Comparison of ENCODE assay signal across 16 mouse cellular contexts in the genomic region with DNA sequence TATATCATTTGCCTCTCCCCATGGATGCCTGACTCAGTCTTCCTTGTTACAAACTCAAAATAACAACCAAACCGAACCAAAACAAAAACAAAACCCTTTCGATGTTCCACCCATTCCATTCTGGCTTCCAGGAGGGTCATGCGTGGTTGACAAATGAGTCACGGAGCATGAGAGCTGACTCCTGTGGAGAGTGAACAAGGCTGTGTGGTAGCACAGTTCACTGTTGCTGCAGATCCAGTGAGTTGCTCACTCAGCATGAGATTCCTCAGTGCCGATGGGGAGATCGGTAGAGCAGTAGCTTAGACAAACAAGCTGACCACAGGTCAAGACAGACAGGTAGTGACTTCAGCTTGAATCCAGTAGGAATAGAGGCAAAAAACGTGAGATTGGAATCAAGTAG. TPM values are rescaled to one million over a fixed set of nuclear protein-coding genes. Genes with fewer than 3 reads are reported as not detected.
DNase-seq lines count a peak whose midpoint lies in the region; ATAC-seq and TF ChIP-seq lines count a peak whose summit lies in the region.
"Had no signal": no experiment of that assay in that cellular context is flagged by ENCODE, and none has a peak within 500 bp of the region (broad histone marks: within the 10 kb centered on the region; RNA-seq: fewer than 3 reads in every experiment).

No protein-coding gene starts in this region.

- 44% methylated on average over 7 of the region's 7 CpGs for WGBS in kidney, postnatal 0 days
- 33% methylated on average over 7 of the region's 7 CpGs for WGBS in embryonic facial prominence, embryonic 14.5 days

- H3K9me3 ChIP-seq in kidney, postnatal 0 days (replicated peaks; ENCODE audit: low read length): no peaks in the 10 kb centered on the region
- no peaks in the 10 kb centered on the region for H3K9me3 ChIP-seq in embryonic facial prominence, embryonic 14.5 days (ENCODE audit: control insufficient read depth, low read length)
- H3K9me3 ChIP-seq: heart, embryonic 12.5 days; hindbrain, embryonic 13.5 days; midbrain, embryonic 10.5 days; neural tube, embryonic 12.5 days; stomach, embryonic 15.5 days had no signal

- H3K4me1 ChIP-seq in kidney, postnatal 0 days (replicated peaks; ENCODE audit: insufficient read depth, low read length): no peaks in the 10 kb centered on the region
- no peaks in the 10 kb centered on the region for H3K4me1 ChIP-seq in embryonic facial prominence, embryonic 14.5 days (ENCODE audit: control insufficient read depth, insufficient read depth, low read length)
- H3K4me1 ChIP-seq: neural tube, embryonic 12.5 days; stomach, embryonic 15.5 days had no signal

- no peak overlapping the region for H3K4me3 ChIP-seq in kidney, postnatal 0 days (replicated peaks; ENCODE audit: low read depth, low read length)
- H3K4me3 ChIP-seq in embryonic facial prominence, embryonic 14.5 days (ENCODE audit: low read depth, low read length): no peak overlapping the region
- H3K4me3 ChIP-seq: heart, embryonic 12.5 days; hindbrain, embryonic 13.5 days; midbrain, embryonic 10.5 days; neural tube, embryonic 12.5 days; stomach, embryonic 15.5 days had no signal

- 0 out of 2 replicates have a peak, but pooled peaks have one; percentile 36 for ATAC-seq in kidney, postnatal 0 days (replicated peaks; ENCODE audit: low FRiP score, low read depth)
- ATAC-seq in embryonic facial prominence, embryonic 14.5 days (ENCODE audit: low read depth): 0 out of 2 replicates have a peak, but pooled peaks have one; percentile 34
- ATAC-seq: CD4-positive, CD25-positive, alpha-beta regulatory T cell, adult 4 months; liver, postnatal 0 days had no signal

- H3K9ac ChIP-seq in kidney, postnatal 0 days (ENCODE audit: low read depth, low read length): no peak overlapping the region
- no peak overlapping the region for H3K9ac ChIP-seq in embryonic facial prominence, embryonic 14.5 days (ENCODE audit: low read depth, low read length)
- H3K9ac ChIP-seq: heart, embryonic 12.5 days; hindbrain, embryonic 13.5 days; liver, postnatal 0 days; neural tube, embryonic 12.5 days; stomach, embryonic 15.5 days had no signal

- intact Hi-C loops in heart, postnatal 14 days (cut with DNase I): no loop called here

- no peaks in the 10 kb centered on the region for H3K36me3 ChIP-seq in kidney, postnatal 0 days (ENCODE audit: insufficient read depth, low read length)
- no peaks in the 10 kb centered on the region for H3K36me3 ChIP-seq in embryonic facial prominence, embryonic 14.5 days (ENCODE audit: control insufficient read depth, insufficient read depth, low read length)
- H3K36me3 ChIP-seq: heart, embryonic 12.5 days; hindbrain, embryonic 13.5 days; midbrain, embryonic 10.5 days; neural tube, embryonic 12.5 days; stomach, embryonic 15.5 days had no signal

- no peak overlapping the region for H3K27ac ChIP-seq in kidney, postnatal 0 days
- H3K27ac ChIP-seq in embryonic facial prominence, embryonic 14.5 days (replicated peaks; ENCODE audit: low read depth, low read length): peak overlapping the region; percentile 48; the same call in 1 of the 2 replicates
- H3K27ac ChIP-seq: hindbrain, embryonic 13.5 days; midbrain, embryonic 10.5 days; neural tube, embryonic 12.5 days; stomach, embryonic 15.5 days had no signal

- H3K4me2 ChIP-seq in kidney, postnatal 0 days (ENCODE audit: low read length): no peak overlapping the region; the same call in 1 of the 2 replicates
- no peak overlapping the region for H3K4me2 ChIP-seq in embryonic facial prominence, embryonic 14.5 days (ENCODE audit: low read depth, low read length)
- H3K4me2 ChIP-seq: heart, embryonic 12.5 days; hindbrain, embryonic 13.5 days; neural tube, embryonic 12.5 days; stomach, embryonic 15.5 days had no signal

- TF ChIP-seq CTCF in kidney, postnatal 0 days (IDR thresholded peaks at IDR 0.05; ENCODE audit: low read depth): no peak

- peak; percentile 7 for DNase-seq in cerebellum, adult 11-12 months
- DNase-seq in cerebellum, adult 11 months: no peak
- no peak for DNase-seq in kidney, postnatal 0 days (ENCODE audit: low spot score)
- DNase-seq in kidney, adult 18-20 months: no peak
- peak; percentile 91 for DNase-seq in Muller cell, postnatal 12 days (ENCODE audit: inconsistent ontology term)
- no peak for DNase-seq in embryonic facial prominence, embryonic 14.5 days (ENCODE audit: low spot score)
- DNase-seq in heart, postnatal 14 days: no peak
- no peak for DNase-seq in spleen, adult 18-20 months
- DNase-seq: liver, postnatal 0 days; right cerebral cortex, postnatal 25 days had no signal

- H3K27me3 ChIP-seq in kidney, postnatal 0 days (ENCODE audit: insufficient read depth, low read length): no peaks in the 10 kb centered on the region
- peaks cover 4% of the 10 kb centered on the region; the same call in 1 of the 2 replicates for H3K27me3 ChIP-seq in embryonic facial prominence, embryonic 14.5 days (replicated peaks; ENCODE audit: control insufficient read depth, insufficient read depth, low read length)
- H3K27me3 ChIP-seq: heart, embryonic 12.5 days; hindbrain, embryonic 13.5 days; neural tube, embryonic 12.5 days; stomach, embryonic 15.5 days had no signal

RNA-seq across cellular contexts. Expression of a gene that starts 12.8 kb away (rescaled TPM):
- 4.0 and 4.1 TPM in 2 replicates for polyA plus RNA-seq in kidney, postnatal 0 days (2015; fragmentation: Nextera tagmentation; extraction: Ambion mirVana)
- polyA plus RNA-seq in embryonic facial prominence, embryonic 14.5 days (2014; fragmentation: Nextera tagmentation; extraction: Ambion mirVana): 6.6 and 7.0 TPM in 2 replicates
- total RNA-seq in heart, postnatal 14 days (2021): under 1 TPM; 0.32 to 0.41 TPM
- polyA plus RNA-seq: liver, postnatal 0 days had no signal

Comparison
In these comparisons a context has a peak if more than half of its experiments do, and no peak if none do; other contexts are left out.
1. DNase-seq: peak in cerebellum, adult 11-12 months (single experiment) and Muller cell, postnatal 12 days (single experiment); none in cerebellum, adult 11 months (single experiment), kidney, postnatal 0 days (single experiment), kidney, adult 18-20 months (single experiment), embryonic facial prominence, embryonic 14.5 days (single experiment), heart, postnatal 14 days (0 of 2) and spleen, adult 18-20 months (0 of 2).